Mouse (Mus musculus) v-Abl transformed pro-B cells (cell line): Measurements from ENCODE around the gene Epha4.

ENCODE experiments used
- in situ Hi-C, 2 experiments: fragments of 400-800 bp; cut with MboI; formaldehyde crosslinking; loops; one replicate each; pipeline ENCODE4 v1.15.1; 2025; ENCODE audit not compliant: unreplicated experiment in 2 of 2

Gene Epha4

DNA sequence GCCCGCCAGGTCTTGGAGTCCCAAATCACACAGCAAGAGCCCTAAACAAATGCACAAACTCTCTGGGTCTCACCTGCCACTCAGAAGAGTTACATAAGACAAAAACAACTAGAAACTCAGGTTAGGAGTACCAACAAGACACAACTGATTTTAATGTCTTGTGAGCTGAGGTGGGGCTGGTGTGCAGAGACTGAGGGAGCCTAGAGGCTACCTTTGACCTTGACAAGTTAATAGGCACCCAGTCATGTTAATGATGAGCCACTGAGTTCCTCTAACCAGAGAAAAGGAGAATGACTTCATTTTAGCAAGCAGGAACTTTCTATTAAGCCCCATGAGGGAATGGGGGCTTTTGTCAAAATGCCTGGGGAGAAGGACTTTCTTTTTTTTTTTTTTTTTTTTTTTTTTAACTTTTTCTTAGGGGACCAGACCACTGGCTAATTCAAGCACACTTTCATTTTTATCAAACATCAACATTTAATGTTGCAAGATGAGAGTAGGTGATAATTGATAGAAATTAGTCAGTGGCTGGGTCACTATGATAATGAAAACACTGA lies 67.8 kb downstream of the Epha4 start:
- in situ Hi-C loops: no loop called here

GRCm38 (mm10) chr1:77446438-77446837 lies 68.5 kb downstream of the Epha4 start:
- in situ Hi-C loops: no loop called here

GRCm38 (mm10) chr1:77444648-77445047 lies 70.2 kb downstream of the Epha4 start:
- in situ Hi-C loops: no loop called here

GRCm38 (mm10) chr1:77441987-77442386 lies 72.9 kb downstream of the Epha4 start:
- in situ Hi-C loops: no loop called here

- in situ Hi-C loops: no loop called here
These were observed 73.5 kb downstream of the Epha4 start for GRCm38 (mm10) chr1:77441401-77441800.

- in situ Hi-C loops: no loop called here
These were observed 74.4 kb downstream of the Epha4 start for GRCm38 (mm10) chr1:77440512-77440911.

GRCm38 (mm10) chr1:77439383-77440074 lies 75.4 kb downstream of the Epha4 start:
- in situ Hi-C loops: no loop called here

- in situ Hi-C loops: no loop called here
These were observed 76.2 kb downstream of the Epha4 start for GRCm38 (mm10) chr1:77438639-77439038.

DNA sequence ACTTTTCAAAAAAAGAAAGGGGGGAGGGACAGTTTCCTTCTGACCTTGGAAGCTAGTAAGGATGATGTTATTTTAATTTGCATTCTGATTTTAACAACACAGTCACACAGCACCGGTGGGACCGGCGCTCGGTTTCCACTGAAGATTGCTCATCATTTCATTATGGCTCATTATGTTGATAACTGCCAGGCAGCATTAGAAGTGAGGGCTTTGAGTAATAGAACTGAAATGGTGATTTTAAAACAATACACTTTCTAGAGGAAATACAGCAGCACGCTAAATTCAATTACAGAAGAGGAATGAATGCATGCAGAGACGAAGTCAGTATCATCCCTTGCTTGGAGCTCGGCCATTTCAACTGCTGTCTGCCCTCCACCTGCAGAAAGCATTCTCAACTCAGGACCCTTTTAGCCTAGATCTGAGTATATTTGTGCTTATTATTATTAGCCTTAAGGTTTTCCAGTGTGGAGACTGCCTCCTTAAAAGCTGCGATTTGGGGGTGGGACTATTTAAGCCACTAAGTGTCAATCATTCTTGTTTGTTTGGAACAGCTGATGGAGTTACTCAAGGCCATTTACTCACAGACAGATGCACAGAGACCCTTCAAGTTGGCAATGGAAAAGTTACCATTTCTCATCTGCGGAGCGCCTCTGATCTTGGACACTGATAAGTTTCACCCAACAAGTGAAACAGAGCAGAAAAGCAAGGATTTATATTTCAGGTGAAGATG lies 76.8 kb downstream of the Epha4 start:
- in situ Hi-C loops: no loop called here

DNA sequence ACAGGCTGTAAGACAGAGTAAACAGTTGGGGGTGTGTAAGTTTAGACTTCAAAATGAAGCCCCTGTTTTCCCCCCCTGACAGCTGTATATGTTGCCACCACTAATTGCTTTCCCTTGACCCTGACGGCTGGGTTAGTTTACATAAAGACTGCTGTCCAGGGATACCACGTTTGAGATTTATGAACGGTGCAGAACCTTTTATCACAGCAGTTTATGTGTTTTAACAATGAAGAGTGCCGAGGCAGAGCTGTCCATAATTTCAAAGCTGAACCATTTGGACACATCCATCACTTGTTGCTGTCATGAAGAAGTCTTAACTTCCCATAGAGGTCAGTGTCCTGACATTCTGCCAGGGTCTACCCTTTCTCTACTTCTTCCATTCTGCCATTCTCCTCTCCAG lies 79.8 kb downstream of the Epha4 start:
- in situ Hi-C loops: no loop called here

DNA sequence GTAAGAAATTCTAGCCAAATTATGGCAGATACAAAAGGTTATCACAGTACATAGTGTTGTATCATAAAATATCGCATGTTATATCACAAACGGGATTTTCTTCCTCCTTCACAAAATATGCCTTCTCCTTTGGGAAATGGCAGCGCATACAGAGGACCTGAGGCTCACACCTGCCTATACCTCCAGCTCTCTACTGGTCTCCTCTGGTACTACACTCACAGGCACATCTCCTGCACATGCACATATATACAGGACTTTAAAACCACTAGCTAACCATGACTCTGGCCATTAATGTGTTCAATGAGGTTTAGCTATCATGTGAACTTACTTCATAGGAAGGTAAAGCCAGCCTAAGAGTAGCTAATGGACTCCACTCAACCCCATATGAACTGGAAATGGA lies 81.7 kb downstream of the Epha4 start:
- in situ Hi-C loops: no loop called here

- in situ Hi-C loops: no loop called here
These were observed 82.4 kb downstream of the Epha4 start for GRCm38 (mm10) chr1:77432489-77432888.

DNA sequence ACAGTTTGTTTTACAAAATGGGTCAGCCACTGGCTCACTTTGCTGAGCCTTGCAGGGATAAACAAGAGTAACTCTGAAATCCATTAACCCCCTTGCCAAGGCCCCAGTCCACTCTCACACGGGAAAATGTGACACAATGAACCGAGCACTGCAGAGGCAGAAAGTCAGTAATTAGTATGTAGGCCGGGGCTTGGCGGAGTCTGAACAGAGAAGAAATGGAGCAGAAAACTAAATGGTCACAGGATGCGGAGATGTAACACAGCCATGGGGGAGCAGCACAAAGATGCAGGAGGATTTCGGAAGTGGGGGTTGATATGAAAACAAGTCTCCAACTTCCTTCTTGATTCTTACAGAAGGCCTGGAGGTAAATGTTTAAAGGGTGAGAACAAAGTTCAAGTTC lies 85.7 kb downstream of the Epha4 start:
- in situ Hi-C loops: no loop called here

DNA sequence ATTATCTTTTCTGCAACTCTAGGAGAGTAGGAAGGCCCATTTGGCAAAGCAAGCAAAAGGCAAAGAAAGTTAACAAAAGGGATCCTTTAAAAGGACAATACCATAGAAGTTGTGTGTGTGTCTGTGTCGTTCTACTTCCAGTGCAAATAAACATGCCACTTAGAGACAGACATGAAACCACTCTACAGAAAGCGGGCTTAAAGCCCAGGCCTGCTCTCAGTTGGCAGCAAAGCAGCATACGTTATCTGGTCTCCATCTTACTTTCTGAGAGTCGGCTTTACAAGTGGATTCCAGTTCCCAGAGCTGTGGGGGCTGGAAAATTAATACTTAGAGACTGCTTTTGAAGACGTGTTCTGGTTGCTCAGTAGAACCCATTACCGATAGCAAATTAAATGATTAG lies 87.9 kb downstream of the Epha4 start:
- in situ Hi-C loops: no loop called here

DNA sequence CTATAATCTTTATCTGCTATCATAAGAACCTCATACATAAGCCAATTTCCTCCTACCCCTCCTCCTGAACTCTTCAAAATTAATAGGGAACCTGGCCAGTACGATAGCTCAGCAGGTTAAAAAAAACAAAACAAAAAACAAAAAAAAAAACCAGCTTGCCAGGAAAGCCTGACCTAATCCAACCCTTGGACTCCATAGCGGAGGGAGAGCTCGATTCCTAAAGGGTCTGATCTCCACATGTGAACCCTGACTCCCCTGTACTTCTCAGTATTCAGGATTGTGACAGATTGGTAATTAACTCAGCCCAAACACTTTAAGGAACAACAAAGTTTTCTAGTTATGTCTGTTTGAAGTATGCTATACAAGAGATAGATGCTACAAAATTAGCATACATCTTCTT lies 89.7 kb downstream of the Epha4 start:
- in situ Hi-C loops: no loop called here

GRCm38 (mm10) chr1:77421081-77421480 lies 93.8 kb downstream of the Epha4 start:
- in situ Hi-C loops: no loop called here

DNA sequence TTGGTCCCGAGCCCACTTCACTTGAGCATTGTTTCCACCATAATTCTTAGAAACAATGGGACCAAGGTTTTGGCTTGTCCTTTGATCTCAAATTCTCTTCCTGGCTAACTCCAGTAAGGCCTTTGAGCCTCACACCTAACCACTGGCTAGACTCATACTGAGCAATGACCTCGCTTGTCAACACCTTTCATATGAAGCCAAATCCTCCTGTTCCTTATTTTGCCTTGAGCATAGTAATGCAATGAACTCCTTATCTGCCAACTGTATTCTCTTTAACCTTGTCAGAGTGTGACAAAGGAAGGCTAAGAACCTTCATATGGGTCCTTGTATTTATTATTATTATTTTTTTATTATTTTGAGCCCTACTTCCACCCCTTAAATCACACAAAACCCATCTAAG lies 94.5 kb downstream of the Epha4 start:
- in situ Hi-C loops: no loop called here

DNA sequence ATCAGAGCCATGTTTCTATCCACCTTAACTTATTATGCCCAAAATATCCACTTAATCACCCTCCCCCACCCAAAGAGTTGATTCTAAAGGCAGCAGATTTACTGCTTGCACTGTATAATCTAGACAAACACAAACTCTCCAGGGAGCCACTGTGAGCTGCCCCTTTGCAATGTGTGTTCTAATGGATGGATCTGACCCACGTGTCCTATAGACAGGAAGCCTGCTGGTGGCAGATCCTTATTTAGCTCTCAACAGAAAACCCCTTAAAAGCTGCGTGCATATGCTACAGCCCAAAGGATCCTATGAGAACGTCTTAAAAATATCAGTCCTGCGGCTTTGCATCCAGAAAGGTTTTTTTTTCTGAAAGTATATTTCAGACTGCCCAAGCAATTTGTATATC lies 98.0 kb downstream of the Epha4 start:
- in situ Hi-C loops: no loop called here

GRCm38 (mm10) chr1:77412871-77413669 lies 101.8 kb downstream of the Epha4 start:
- in situ Hi-C loops: no loop called here

GRCm38 (mm10) chr1:77412285-77412684 lies 102.6 kb downstream of the Epha4 start:
- in situ Hi-C loops: no loop called here

- in situ Hi-C loops: no loop called here
These were observed 103.7 kb downstream of the Epha4 start for GRCm38 (mm10) chr1:77411222-77411621.
